Mouse (Mus musculus) lung, adult 2 months (tissue): ENCODE data around the gene Olfr693.

Experiments used
- CTCF ChIP-seq: fragments of 200-500 bp; IDR thresholded peaks from 2 replicates; pipeline ENCODE4 v1.5.1; 2011; ENCODE audit warnings: mild to moderate bottlenecking, low read length, control low read depth; ENCODE audit not compliant: insufficient read depth
- POLR2A ChIP-seq: fragments of 200-500 bp; IDR thresholded peaks from 2 replicates; pipeline ENCODE4 v1.6.1; 2011; ENCODE audit warnings: low read depth, mild to moderate bottlenecking, control low read depth, low read length, borderline replicate concordance; ENCODE audit errors: extremely low read depth

DNA sequence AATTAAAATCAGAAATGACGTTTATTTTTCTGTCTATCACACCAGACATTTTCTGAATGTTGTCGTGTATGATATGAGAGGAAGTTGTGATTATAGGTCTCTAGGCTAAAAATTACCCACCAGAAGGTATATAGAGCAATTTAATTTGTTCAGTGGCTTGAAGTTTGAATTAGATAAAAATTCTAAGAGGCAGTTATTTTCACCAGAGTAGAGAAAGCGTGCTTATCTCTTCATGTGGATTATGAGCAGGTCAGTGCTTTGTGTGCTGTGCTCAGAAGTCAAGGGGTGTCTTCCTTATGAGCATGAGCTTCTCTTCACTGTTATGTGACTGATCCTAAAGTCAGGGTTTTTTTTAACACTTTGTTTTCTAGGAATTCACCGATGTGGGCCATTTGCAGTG lies 44.8 kb downstream of the Olfr693 start:
- no peak for TF ChIP-seq CTCF
- TF ChIP-seq POLR2A, result no peak
